Mouse (Mus musculus): ENCODE results near the gene Coq6. TPM values are rescaled to one million over a fixed set of nuclear protein-coding genes. Genes with fewer than 3 reads are reported as not detected.

Coq6 gene
- 10 to 100 TPM; 27.5 to 29.8 TPM for polyA plus RNA-seq (2017; shearing (Covaris generic))

DNA sequence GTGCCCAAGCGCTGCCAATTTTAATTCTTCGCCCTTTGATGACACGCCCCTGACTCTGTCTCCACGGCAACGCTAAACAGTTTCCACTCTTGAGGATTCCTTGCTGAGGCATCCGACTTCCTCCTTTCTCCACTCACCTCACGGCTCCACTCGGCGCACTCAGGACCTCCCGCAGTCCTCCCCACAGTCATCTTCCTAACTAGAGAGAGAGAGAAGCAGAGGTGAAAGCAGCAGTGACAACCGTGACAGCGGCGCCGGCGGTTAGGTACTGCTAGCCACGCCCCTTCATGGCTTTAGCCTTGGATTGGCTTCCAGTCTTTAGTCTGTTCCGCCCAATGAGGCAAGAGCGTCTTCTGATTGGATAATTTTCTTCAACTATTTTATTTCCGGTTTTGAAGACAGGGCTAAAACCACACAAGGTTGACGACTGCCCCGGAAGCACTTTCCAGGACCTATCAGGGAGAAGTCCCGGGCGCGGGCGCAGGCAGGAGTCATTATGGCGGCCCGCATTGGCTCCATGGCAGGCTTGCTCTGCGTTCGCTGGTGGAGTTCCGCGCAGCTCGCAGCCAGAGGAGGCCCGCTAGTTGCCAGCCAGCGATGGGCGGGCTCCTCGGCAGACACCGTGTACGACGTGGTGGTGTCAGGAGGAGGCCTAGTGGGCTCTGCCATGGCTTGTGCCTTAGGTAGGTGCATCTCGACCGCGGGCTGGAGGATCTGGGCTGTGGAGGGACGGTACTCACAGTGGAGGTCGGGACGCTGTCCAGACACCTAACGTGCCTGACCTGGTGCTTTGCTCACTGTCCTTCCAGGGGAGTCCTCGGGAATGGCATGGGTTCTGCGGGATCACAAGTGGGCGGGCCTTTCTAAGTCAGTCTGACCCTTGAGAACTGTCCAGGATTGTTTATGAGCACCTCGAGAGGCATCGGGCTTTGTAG lies at the start of gene Coq6, which contains the start of gene Fam161b:
Gene Coq6, plus strand, starts transcription at position 103 of the 935 bp plus-strand sequence.
Gene Fam161b, minus strand, starts transcription at position 279 of the 935 bp plus-strand sequence.

GRCm38 (mm10) chr12:84316721-84317621 lies 44.5 kb upstream of the Coq6 start, which contains the start of gene Zfp410:
Zfp410 (plus strand) TSS chr12:84316852.

DNA sequence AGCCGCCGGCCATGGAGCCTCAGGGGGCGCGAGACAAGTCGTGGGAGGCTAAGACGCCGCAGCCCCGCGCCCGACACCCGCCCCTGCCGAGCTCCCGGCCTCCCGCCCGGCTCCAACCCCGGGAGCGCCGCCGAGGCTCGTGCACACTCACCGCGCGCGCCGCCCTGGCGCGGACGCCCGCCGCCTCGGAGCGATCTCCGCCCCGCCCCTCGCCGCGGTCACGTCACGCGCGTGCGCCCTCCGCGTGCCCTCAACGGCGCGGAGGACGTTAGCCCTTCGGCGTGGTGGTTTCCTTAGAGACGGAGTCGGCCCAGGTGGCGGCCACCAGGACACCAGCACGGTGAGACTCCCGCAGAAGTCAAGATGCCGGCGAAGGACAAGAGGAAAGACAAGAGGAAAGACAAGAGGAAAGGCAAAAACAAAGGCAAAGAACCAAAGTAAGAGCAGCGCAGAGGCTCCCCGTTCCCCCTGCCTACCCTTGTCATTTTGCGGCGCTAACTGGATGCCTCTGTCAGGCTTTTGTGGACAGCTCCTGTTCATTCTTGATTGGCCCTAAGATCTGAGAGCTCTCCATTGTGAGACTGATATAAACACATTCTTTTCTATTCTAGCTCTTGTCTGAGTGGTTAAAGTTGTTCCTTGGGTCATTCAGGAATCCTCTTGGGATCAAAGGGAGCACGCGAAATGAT lies 47.5 kb downstream of the Coq6 start, which contains the start of the genes Entpd5 and Bbof1:
Gene Entpd5, minus strand, starts transcription at position 211 of the 689 bp plus-strand sequence.
Gene Bbof1, plus strand, starts transcription at position 253 of the 689 bp plus-strand sequence.

GRCm38 (mm10) chr12:84416834-84417604 lies 55.6 kb downstream of the Coq6 start, which contains the start of gene Rnf113a2:
Rnf113a2 (plus strand) TSS chr12:84417196.

Other genes with a start within 250 kb of the Coq6 start
- under 1 TPM; 0.31 to 0.78 TPM for gene Dnal1, start 247.3 kb upstream of the Coq6 start, polyA plus RNA-seq (2017; shearing (Covaris generic))
- under 1 TPM in 1 of 2 experiments, not detected in 1; 0.17 TPM for gene Pnma1, start 213.2 kb upstream of the Coq6 start, polyA plus RNA-seq (2017; shearing (Covaris generic))
- 10 to 100 TPM; 25.6 to 29.6 TPM for gene Elmsan1, start 142.8 kb upstream of the Coq6 start, polyA plus RNA-seq (2017; shearing (Covaris generic))
- 10 to 100 TPM; 32.6 to 34.1 TPM for gene Ptgr2, start 76.4 kb upstream of the Coq6 start, polyA plus RNA-seq (2017; shearing (Covaris generic))
- gene Zfp410, start 44.8 kb upstream of the Coq6 start, polyA plus RNA-seq (2017; shearing (Covaris generic)) = 10 to 100 TPM; 57.7 to 72.5 TPM
- gene Fam161b, start 176 bp downstream of the Coq6 start, polyA plus RNA-seq (2017; shearing (Covaris generic)) = under 1 TPM; 0.46 to 0.98 TPM
- 10 to 100 TPM; 36.4 to 85.2 TPM for gene Entpd5, start 47.4 kb downstream of the Coq6 start, polyA plus RNA-seq (2017; shearing (Covaris generic))
- 1 to 10 TPM; 1.0 to 1.3 TPM for gene Bbof1, start 47.4 kb downstream of the Coq6 start, polyA plus RNA-seq (2017; shearing (Covaris generic))
- 10 to 100 TPM; 30.8 to 34.0 TPM for gene Rnf113a2, start 55.5 kb downstream of the Coq6 start, polyA plus RNA-seq (2017; shearing (Covaris generic))
- gene Aldh6a1, start 89.3 kb downstream of the Coq6 start, polyA plus RNA-seq (2017; shearing (Covaris generic)) = 10 to 100 TPM; 16.4 to 20.2 TPM
- gene Lin52, start 89.8 kb downstream of the Coq6 start, polyA plus RNA-seq (2017; shearing (Covaris generic)) = 10 to 100 TPM; 17.9 to 32.0 TPM
- gene Vsx2, start 208.1 kb downstream of the Coq6 start, polyA plus RNA-seq (2017; shearing (Covaris generic)) = under 1 TPM in 1 of 2 experiments, not detected in 1; 0.17 TPM

Measured in inflammation-experienced regulatory T-cells (primary cell).